Mouse (Mus musculus) spleen, adult 2 months (tissue): Measurements from ENCODE around the gene Fam107a. TPM values are rescaled to one million over a fixed set of nuclear protein-coding genes. Genes with fewer than 3 reads are reported as not detected.
A peak's percentile ranks its signal among the peaks of the same experiment; 100 is the strongest.

Experiments
- DNase-seq, 2 experiments: peaks; one replicate each; pipeline versions ENCODE4 v3.0.0 to v3.0.0-alpha.2; 2012 to 2021; ENCODE audit warnings: low spot score in 2 of 2, low read depth in 1 of 2
- H3K27ac ChIP-seq: fragments of 200-500 bp; 2 replicates; pipeline ENCODE4 v1.5.1; 2012; ENCODE audit warnings: low read length, inconsistent platforms; ENCODE audit not compliant: insufficient read depth
- H3K27me3 ChIP-seq: fragments of 200-500 bp; 2 replicates; pipeline ENCODE4 v1.6.1; 2012; ENCODE audit warnings: mild to moderate bottlenecking, moderate library complexity, low read length, inconsistent platforms; ENCODE audit not compliant: control insufficient read depth, insufficient read depth
- H3K36me3 ChIP-seq: fragments of 200-500 bp; 2 replicates; pipeline ENCODE4 v1.6.1; 2012; ENCODE audit warnings: mild to moderate bottlenecking, low read length, inconsistent platforms; ENCODE audit not compliant: control insufficient read depth, insufficient read depth
- H3K4me1 ChIP-seq: fragments of 200-500 bp; 2 replicates; pipeline ENCODE4 v1.6.1; 2011; ENCODE audit warnings: inconsistent platforms; ENCODE audit not compliant: control insufficient read depth, insufficient read depth, insufficient read length
- H3K4me3 ChIP-seq: fragments of 200-500 bp; 2 replicates; pipeline ENCODE4 v1.5.1; 2011; ENCODE audit warnings: mild to moderate bottlenecking, inconsistent platforms; ENCODE audit not compliant: insufficient read depth, insufficient read length; ENCODE audit errors: extremely low read depth
- CTCF ChIP-seq: fragments of 200-500 bp; IDR thresholded peaks from 2 replicates; pipeline ENCODE4 v1.5.1; 2011; ENCODE audit warnings: mild to moderate bottlenecking, inconsistent platforms; ENCODE audit not compliant: insufficient read depth, insufficient read length, insufficient replicate concordance; ENCODE audit errors: extremely low read depth
- POLR2A ChIP-seq: fragments of 200-500 bp; IDR thresholded peaks from 2 replicates; pipeline ENCODE4 v1.6.1; 2011; ENCODE audit warnings: low read depth, low read length, inconsistent platforms
- WGBS: fragments of 180-500 bp; shearing (Covaris S2); methylation state at CpG from one replicate; pipeline ENCODE4 v1.1.7; 2018; 5-methylcytosine and 5-hydroxymethylcytosine counted together
- polyA plus RNA-seq: library from polyadenylated mRNA; depleted of rRNA; stranded (reverse); fragments of >200 nt; gene quantifications from 2 replicates; pipeline ENCODE4 v1.2.3, GENCODE M21; 2012

Gene Fam107a
- polyA plus RNA-seq, 1 experiment = 0.85 TPM

GRCm38 (mm10) chr14:8346255-8346997 is 28.6 kb upstream of the Fam107a start:
- peak; percentile 32 to 74 for DNase-seq
- H3K27ac ChIP-seq = no peak overlapping the region
- H3K4me3 ChIP-seq = no peak overlapping the region
- 28% methylated on average over 7 of the region's 7 CpGs for WGBS
- H3K36me3 ChIP-seq = no peaks in the 10 kb centered on the region
- no peaks in the 10 kb centered on the region for H3K27me3 ChIP-seq
- TF ChIP-seq POLR2A = no peak
- peak; percentile 88; the same call in 1 of the 2 replicates for TF ChIP-seq CTCF
- H3K4me1 ChIP-seq = no peaks in the 10 kb centered on the region

DNA sequence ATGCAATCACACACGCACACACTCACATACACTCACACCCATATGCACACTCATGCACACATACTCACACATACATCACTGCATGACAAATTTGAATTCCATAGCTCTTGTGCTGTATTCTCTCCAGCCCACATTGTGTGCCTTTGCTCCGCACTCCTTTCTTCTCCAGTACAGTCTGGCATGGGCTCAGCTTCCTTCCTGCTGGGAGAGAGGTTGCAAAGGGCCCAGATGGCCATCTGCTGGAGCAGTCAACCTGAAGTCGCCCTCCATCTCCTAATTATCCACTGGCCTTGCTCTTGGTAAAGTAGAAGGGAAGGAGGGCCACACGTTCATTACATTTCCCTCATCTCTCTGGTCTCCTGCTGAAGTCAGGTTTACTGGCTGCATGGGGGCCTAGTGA is 27.7 kb upstream of the Fam107a start:
- Histone ChIP-seq H3K4me3 (no peak overlapping the region), H3K4me1 (no peaks in the 10 kb centered on the region), H3K36me3 (no peaks in the 10 kb centered on the region), H3K27me3 (no peaks in the 10 kb centered on the region), H3K27ac (no peak overlapping the region)
- TF ChIP-seq CTCF = no peak
- TF ChIP-seq POLR2A = no peak
- DNase-seq = no peak
- WGBS = 91% methylated on average over 4 of the region's 4 CpGs

DNA sequence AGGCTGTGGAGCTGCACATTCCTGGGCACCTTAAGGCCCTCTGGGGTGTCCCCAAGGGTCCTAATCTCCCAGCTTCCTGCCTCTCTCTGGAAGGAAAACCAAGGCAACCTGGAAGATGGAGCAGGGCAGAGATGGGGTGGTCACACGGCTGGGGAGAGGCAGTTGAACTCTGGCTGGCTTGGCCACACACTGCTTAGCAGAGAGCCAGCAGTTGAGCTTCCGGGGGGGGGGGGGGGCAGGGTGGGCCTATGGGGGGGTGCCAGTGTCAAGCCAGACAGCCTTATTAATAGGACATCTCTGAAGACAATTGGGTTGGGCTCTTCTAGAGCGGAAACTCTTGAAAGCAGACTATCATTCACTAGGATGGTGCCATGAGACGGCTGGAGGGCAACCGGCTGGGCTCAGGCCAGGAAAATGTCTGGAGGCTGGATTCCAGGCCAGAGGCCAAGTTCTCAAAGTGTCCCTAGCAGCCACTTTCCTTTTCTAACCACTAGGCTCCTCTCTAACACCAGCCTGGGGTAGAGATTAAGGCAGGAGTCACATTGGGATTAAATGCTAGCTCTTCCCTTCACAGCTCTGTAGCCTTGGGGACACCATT is 24.8 kb upstream of the Fam107a start:
- H3K36me3 ChIP-seq = no peaks in the 10 kb centered on the region
- H3K27ac ChIP-seq = no peak overlapping the region
- no peaks in the 10 kb centered on the region for H3K27me3 ChIP-seq
- TF ChIP-seq CTCF = no peak
- no peak for TF ChIP-seq POLR2A
- no peak overlapping the region for H3K4me3 ChIP-seq
- no peak for DNase-seq
- 75% methylated on average over 5 of the region's 5 CpGs for WGBS
- H3K4me1 ChIP-seq = no peaks in the 10 kb centered on the region

DNA sequence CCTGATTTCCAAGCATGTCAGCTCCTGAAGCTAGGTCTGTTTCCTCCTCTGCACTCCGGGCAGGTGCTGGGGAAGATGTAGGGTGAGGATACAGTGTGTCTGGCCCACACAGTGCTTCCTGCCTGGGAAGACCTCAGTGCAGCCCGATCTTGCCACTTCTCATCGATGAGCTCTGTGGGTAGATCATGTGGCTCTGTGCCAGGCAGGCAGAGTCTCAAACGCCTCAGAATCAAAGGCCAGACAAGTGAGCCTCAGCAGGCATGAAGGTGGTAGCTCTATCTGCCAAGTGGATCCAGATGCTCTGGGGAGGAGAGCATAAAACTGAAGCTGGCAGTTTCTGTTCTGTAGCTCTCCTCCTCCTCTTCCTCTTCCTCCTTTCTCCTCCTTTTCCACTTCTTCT is 22.4 kb upstream of the Fam107a start:
- no peak for TF ChIP-seq POLR2A
- TF ChIP-seq CTCF = no peak
- Histone ChIP-seq H3K4me3 (no peak overlapping the region), H3K4me1 (no peaks in the 10 kb centered on the region), H3K27me3 (no peaks in the 10 kb centered on the region), H3K27ac (no peak overlapping the region), H3K36me3 (no peaks in the 10 kb centered on the region)
- 61% methylated on average over 4 of the region's 4 CpGs for WGBS
- no peak for DNase-seq

DNA sequence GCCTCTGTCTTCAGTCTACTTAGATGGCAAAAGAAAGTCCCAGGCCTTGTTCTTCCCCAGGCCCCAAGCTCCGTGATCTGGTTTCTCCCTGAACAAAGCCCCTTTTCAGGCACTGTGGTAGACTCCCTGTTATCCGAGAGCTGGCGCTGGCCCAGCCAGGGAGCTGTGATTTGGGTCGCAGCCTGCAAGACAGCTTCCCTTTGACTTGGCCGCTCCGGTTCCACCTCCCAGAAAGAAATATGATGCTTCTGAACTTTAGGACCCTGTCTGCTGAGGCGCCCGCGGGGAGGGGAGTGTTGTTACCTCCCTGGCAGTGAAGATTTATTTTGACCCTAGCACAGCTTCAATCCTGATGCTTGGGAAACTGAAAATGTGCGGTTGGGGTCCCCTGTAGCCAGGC is 18.1 kb upstream of the Fam107a start:
- H3K36me3 ChIP-seq = no peaks in the 10 kb centered on the region
- no peak overlapping the region for H3K4me3 ChIP-seq
- H3K27me3 ChIP-seq = no peaks in the 10 kb centered on the region
- TF ChIP-seq POLR2A (no peak), CTCF (no peak)
- H3K27ac ChIP-seq = no peak overlapping the region
- no peak for DNase-seq
- no peaks in the 10 kb centered on the region for H3K4me1 ChIP-seq
- WGBS = 89% methylated on average over 10 of the region's 10 CpGs

DNA sequence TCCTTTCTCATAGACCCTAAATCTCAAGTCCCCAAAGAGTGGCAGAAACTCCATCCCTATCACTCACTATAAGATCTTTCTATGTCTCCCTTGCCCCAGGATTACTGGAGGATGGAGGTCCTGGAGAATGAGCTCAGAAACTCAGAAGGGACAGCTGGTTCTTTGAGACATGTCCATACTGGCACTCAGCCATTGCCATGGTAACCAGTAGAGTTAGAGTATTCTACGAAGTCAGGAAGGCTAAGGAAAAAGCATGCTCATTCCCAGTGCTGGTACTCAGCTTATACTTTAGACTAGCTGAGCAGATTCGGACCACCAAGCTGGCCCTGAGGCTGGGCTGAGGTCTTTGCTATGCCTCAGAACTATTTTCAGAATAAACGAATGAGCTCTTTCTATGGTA is 16.7 kb upstream of the Fam107a start:
- no peak for TF ChIP-seq CTCF
- TF ChIP-seq POLR2A = no peak
- Histone ChIP-seq H3K4me1 (no peaks in the 10 kb centered on the region), H3K27ac (no peak overlapping the region)

More for the DNA sequence above, 16.7 kb upstream of the Fam107a start:
- no peaks in the 10 kb centered on the region for H3K27me3 ChIP-seq
- H3K4me3 ChIP-seq = no peak overlapping the region
- WGBS = 75% methylated on average over 3 of the region's 3 CpGs
- H3K36me3 ChIP-seq = no peaks in the 10 kb centered on the region
- DNase-seq = no peak
